Mouse (Mus musculus) kidney, adult 2 months (tissue): ENCODE measurements around the gene Spry2.

ENCODE experiments used
- CTCF ChIP-seq: fragments of 200-500 bp; conservative IDR thresholded peaks from 2 replicates; pipeline ENCODE4 v1.5.1; 2011; ENCODE audit warnings: low read depth, mild to moderate bottlenecking, control low read depth, low read length, moderate library complexity, mixed read lengths; ENCODE audit not compliant: insufficient read depth, insufficient read length
- POLR2A ChIP-seq: fragments of 200-500 bp; IDR thresholded peaks from one replicate; pipeline ENCODE4 v1.6.1; 2011; ENCODE audit warnings: low read depth, low read length, control low read depth

GRCm38 (mm10) chr14:105886643-105887374, 9.8 kb downstream of the Spry2 start:
- no peak for TF ChIP-seq POLR2A
- no peak for TF ChIP-seq CTCF
